Mouse (Mus musculus) thymus, postnatal 10 days (tissue): ENCODE data around the gene Ccdc158.
A peak's percentile ranks its signal among the peaks of the same experiment; 100 is the strongest.

Experiments
- DNase-seq, 2 experiments: peaks; one replicate each; pipeline ENCODE4 v3.0.0; 2021; ENCODE audit warnings: low spot score in 2 of 2

The Ccdc158 gene

GRCm38 (mm10) chr5:92688124-92688523 lies 13.1 kb upstream of the Ccdc158 start:
- no peak for DNase-seq

GRCm38 (mm10) chr5:92684715-92685460 lies 9.8 kb upstream of the Ccdc158 start:
- DNase-seq: no peak

GRCm38 (mm10) chr5:92683871-92684475 lies 8.9 kb upstream of the Ccdc158 start:
- DNase-seq: no peak

- no peak for DNase-seq
Measured at GRCm38 (mm10) chr5:92683351-92683807, 8.3 kb upstream of the Ccdc158 start, which contains the start of gene Shroom3. Gene Shroom3 (plus strand): TSS chr5:92683435.

GRCm38 (mm10) chr5:92682621-92683348 lies 7.7 kb upstream of the Ccdc158 start:
- no peak for DNase-seq

GRCm38 (mm10) chr5:92681861-92682260 lies 6.8 kb upstream of the Ccdc158 start:
- DNase-seq: no peak

GRCm38 (mm10) chr5:92679441-92679840 lies 4.4 kb upstream of the Ccdc158 start:
- no peak for DNase-seq

- no peak for DNase-seq
Measured at GRCm38 (mm10) chr5:92675574-92675920, 476 bp upstream of the Ccdc158 start.

- no peak for DNase-seq
Measured at GRCm38 (mm10) chr5:92666860-92667259, 8.2 kb downstream of the Ccdc158 start.

GRCm38 (mm10) chr5:92664321-92664720 lies 10.8 kb downstream of the Ccdc158 start:
- DNase-seq: no peak

- peak; percentile 50 to 68 for DNase-seq
Measured at GRCm38 (mm10) chr5:92656256-92656655, 18.8 kb downstream of the Ccdc158 start.

GRCm38 (mm10) chr5:92640861-92641260 lies 34.2 kb downstream of the Ccdc158 start:
- no peak for DNase-seq

- no peak for DNase-seq
Measured at GRCm38 (mm10) chr5:92635891-92636290, 39.2 kb downstream of the Ccdc158 start.

- no peak for DNase-seq
Measured at GRCm38 (mm10) chr5:92634916-92635315, 40.2 kb downstream of the Ccdc158 start.

- no peak for DNase-seq
Measured at GRCm38 (mm10) chr5:92633526-92633925, 41.5 kb downstream of the Ccdc158 start.

- DNase-seq: no peak
Measured at GRCm38 (mm10) chr5:92627896-92628295, 47.2 kb downstream of the Ccdc158 start.

GRCm38 (mm10) chr5:92621883-92622282 lies 53.2 kb downstream of the Ccdc158 start:
- no peak for DNase-seq

- no peak for DNase-seq
Measured at GRCm38 (mm10) chr5:92612756-92613155, 62.3 kb downstream of the Ccdc158 start.

- DNase-seq: no peak
Measured at GRCm38 (mm10) chr5:92607492-92608229, 67.4 kb downstream of the Ccdc158 start.

GRCm38 (mm10) chr5:92604452-92605247 lies 70.4 kb downstream of the Ccdc158 start:
- DNase-seq: no peak
